Mouse (Mus musculus) heart, adult 2 months (tissue): Measurements from ENCODE around the gene 1700123L14Rik.

Experiments
- CTCF ChIP-seq: fragments of 200-600 bp; IDR thresholded peaks from 2 replicates; pipeline ENCODE4 v1.8.1; 2022; ENCODE audit warnings: antibody characterized with exemption, mild to moderate bottlenecking, moderate library complexity
- POLR2A ChIP-seq: fragments of 200-500 bp; IDR thresholded peaks from 2 replicates; pipeline ENCODE4 v1.6.1; 2011; ENCODE audit warnings: mild to moderate bottlenecking, low read depth, low read length, control low read depth; ENCODE audit not compliant: insufficient read depth

GRCm38 (mm10) chr6:96116534-96117272 is 49.3 kb downstream of the 1700123L14Rik start:
- TF ChIP-seq CTCF (no peak), POLR2A (no peak)
